Mouse (Mus musculus) layer of hippocampus, adult 9-10 months (tissue): Measurements from ENCODE around the gene Olfr1257.
"Not testable (repeated sequence)": the region's sequence is repeated elsewhere in the genome, so short reads cannot be mapped to it uniquely, and the experiment has no call there.

Experiments used
- DNase-seq: peaks from one replicate; pipeline ENCODE4 v3.0.0; 2022; ENCODE audit warnings: low spot score

Gene Olfr1257

GRCm38 (mm10) chr2:89878137-89878536 is at the start of gene Olfr1257:
Gene Olfr1257, plus strand, starts transcription at chr2:89878437.
- no peak for DNase-seq

- DNase-seq: no peak
Observed at GRCm38 (mm10) chr2:89841455-89841854, 36.8 kb upstream of the Olfr1257 start, which contains the start of gene Olfr1256. Gene Olfr1256, minus strand, starts transcription at chr2:89841555.

GRCm38 (mm10) chr2:89848105-89848504 is 30.1 kb upstream of the Olfr1257 start, which contains the start of gene Olfr48:
Gene Olfr48, minus strand, starts transcription at chr2:89848205.
- DNase-seq: no peak

GRCm38 (mm10) chr2:89849230-89849629 is 29.0 kb upstream of the Olfr1257 start:
- DNase-seq: no peak

- not testable (repeated sequence) for DNase-seq
Observed at GRCm38 (mm10) chr2:89912616-89913015, 34.4 kb downstream of the Olfr1257 start.

GRCm38 (mm10) chr2:89927009-89927408 is 48.8 kb downstream of the Olfr1257 start, which contains the start of gene Olfr1258:
Gene Olfr1258, plus strand, starts transcription at chr2:89927309.
- no peak for DNase-seq
